Mouse (Mus musculus) C3H10T1/2 (cell line): Measurements from ENCODE around the gene Gm10959. TPM values are rescaled to one million over a fixed set of nuclear protein-coding genes. Genes with fewer than 3 reads are reported as not detected.

ENCODE experiments used
- polyA plus RNA-seq, 2 experiments: library from polyadenylated mRNA; unstranded; fragments of >200 nt; fragmentation: generic; extraction: Trizol; gene quantifications; one replicate each; pipeline ENCODE4 v1.2.1; 2012; ENCODE audit warnings: missing spikeins in 2 of 2

The Gm10959 gene
- polyA plus RNA-seq = not detected

GRCm38 (mm10) chr3:122919260-122919659 is at the start of gene Gm10959:
TSS of gene Gm10959 (minus strand) at chr3:122919360.

GRCm38 (mm10) chr3:122924009-122924914 is 5.1 kb upstream of the Gm10959 start, which contains the start of gene 1810037I17Rik:
TSS of gene 1810037I17Rik (plus strand) at chr3:122924203.

GRCm38 (mm10) chr3:122894772-122895171 is 24.4 kb downstream of the Gm10959 start, which contains the start of gene Fabp2:
TSS of gene Fabp2 (plus strand) at chr3:122895072.

Other genes with a start within 250 kb of the Gm10959 start
- gene Pde5a, start 190.4 kb downstream of the Gm10959 start, polyA plus RNA-seq = 1 to 10 TPM in 1 of 2 experiments, under 1 TPM in 1; 0.01 to 1.1 TPM
- under 1 TPM in 1 of 2 experiments, not detected in 1; 0.06 TPM for gene Fabp2, start 24.3 kb downstream of the Gm10959 start, polyA plus RNA-seq
- gene 1810037I17Rik, start 4.8 kb upstream of the Gm10959 start, polyA plus RNA-seq = 10 to 100 TPM; 17.9 to 55.8 TPM
- under 1 TPM; 0.08 to 0.51 TPM for gene Usp53, start 65.2 kb upstream of the Gm10959 start, polyA plus RNA-seq
- gene Myoz2, start 115.7 kb upstream of the Gm10959 start, polyA plus RNA-seq = not detected